Mouse (Mus musculus): ENCODE measurements around the gene Ifitm5. TPM values are rescaled to one million over a fixed set of nuclear protein-coding genes. Genes with fewer than 3 reads are reported as not detected.

Gene Ifitm5
- total and polyA plus RNA-seq, 3 experiments: 0.31 to 1.1 TPM; not detected in 1

DNA sequence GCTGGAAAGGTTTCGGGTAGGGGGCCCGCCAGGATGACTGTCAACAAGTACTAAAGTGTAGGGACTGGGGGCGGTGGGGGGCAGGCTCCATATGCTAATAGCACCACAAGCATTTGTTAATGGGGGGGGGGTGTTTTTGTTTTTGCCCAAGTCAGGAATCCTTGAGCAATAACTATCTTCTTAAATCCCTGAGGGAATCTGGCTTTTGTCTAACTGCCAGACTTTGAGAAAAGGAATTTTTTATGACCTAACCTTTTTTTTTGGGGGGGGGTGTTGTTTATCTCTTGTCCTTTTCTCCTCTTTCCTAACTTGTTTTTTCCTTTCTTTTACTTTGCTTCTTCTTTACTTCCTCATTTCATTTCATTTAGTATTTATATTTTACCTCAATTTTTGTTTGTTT, 25.4 kb upstream of the Ifitm5 start:
- Histone ChIP-seq H3K79me2 (ENCODE audit: control insufficient read depth, insufficient read depth, low read length, poor library complexity) (no peaks in the 10 kb centered on the region), H3K9me3 (replicated peaks; ENCODE audit: insufficient read depth, low read length) (no peaks in the 10 kb centered on the region), H3K4me3 (ENCODE audit: control insufficient read depth in 1 of 2, insufficient read depth in 1 of 2, low read depth in 2 of 2, low read length in 2 of 2) (no peak overlapping the region), H3K27me3 (ENCODE audit: control insufficient read depth in 1 of 2, insufficient read depth in 2 of 2, low read length in 2 of 2) (peaks cover 0 to 6% of the 10 kb centered on the region in 2 experiments; a peak in 3 of 4 replicates), H3K36me3 (ENCODE audit: control insufficient read depth in 1 of 2, insufficient read depth in 2 of 2, low read length in 2 of 2) (no peaks in the 10 kb centered on the region), H3K9ac (ENCODE audit: control insufficient read depth, low read depth, low read length, poor library complexity, severe bottlenecking) (no peak overlapping the region), H3K4me1 (ENCODE audit: control insufficient read depth in 1 of 2, insufficient read depth in 2 of 2, low read length in 2 of 2) (no peaks in the 10 kb centered on the region), H3K27ac (ENCODE audit: control insufficient read depth, low read depth, low read length) (no peak overlapping the region)
- TF ChIP-seq BHLHE40 (IDR thresholded peaks at IDR 0.05; ENCODE audit: borderline replicate concordance, low read depth, low read length) (no peak), MYB (IDR thresholded peaks at IDR 0.05; ENCODE audit: low read depth, low read length) (no peak), SIN3A (IDR thresholded peaks at IDR 0.05; ENCODE audit: low read length) (no peak), MAFK (IDR thresholded peaks at IDR 0.05; ENCODE audit: borderline replicate concordance, low read depth, low read length) (no peak), TAL1 (IDR thresholded peaks at IDR 0.05; ENCODE audit: low read length) (no peak), HCFC1 (IDR thresholded peaks at IDR 0.05; ENCODE audit: low read depth, low read length) (no peak), NELFE (IDR thresholded peaks at IDR 0.05; ENCODE audit: low read depth, low read length) (no peak)
- no peak for DNase-seq (ENCODE audit: low read depth, low spot score)

DNA sequence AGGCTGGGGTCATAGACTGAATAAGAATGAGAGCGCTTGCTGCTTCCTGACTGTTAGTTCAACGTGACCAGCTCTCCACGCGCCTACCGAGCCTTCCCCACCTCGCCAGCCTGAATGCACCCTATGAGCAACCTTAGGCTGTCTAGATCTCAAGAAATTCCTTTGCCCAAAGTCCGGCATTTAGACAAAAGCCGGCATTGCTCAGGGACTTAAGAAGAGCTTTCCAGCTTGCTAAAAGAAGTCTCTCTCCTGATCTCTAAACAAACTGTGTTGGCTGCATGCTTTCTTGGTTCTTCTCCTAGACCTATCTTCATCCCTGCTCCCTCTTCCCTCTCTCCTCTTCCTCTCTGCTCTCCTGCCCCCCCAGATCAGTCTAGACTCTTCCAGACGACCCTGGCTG, 24.8 kb upstream of the Ifitm5 start:
- Histone ChIP-seq H3K9ac (ENCODE audit: control insufficient read depth, low read depth, low read length, poor library complexity, severe bottlenecking) (no peak overlapping the region), H3K27ac (ENCODE audit: control insufficient read depth, low read depth, low read length) (no peak overlapping the region), H3K9me3 (replicated peaks; ENCODE audit: insufficient read depth, low read length) (no peaks in the 10 kb centered on the region), H3K36me3 (ENCODE audit: control insufficient read depth in 1 of 2, insufficient read depth in 2 of 2, low read length in 2 of 2) (no peaks in the 10 kb centered on the region), H3K27me3 (ENCODE audit: control insufficient read depth in 1 of 2, insufficient read depth in 2 of 2, low read length in 2 of 2) (peaks cover 0 to 6% of the 10 kb centered on the region in 2 experiments; a peak in 3 of 4 replicates), H3K79me2 (ENCODE audit: control insufficient read depth, insufficient read depth, low read length, poor library complexity) (no peaks in the 10 kb centered on the region), H3K4me3 (ENCODE audit: control insufficient read depth in 1 of 2, insufficient read depth in 1 of 2, low read depth in 2 of 2, low read length in 2 of 2) (no peak overlapping the region), H3K4me1 (ENCODE audit: control insufficient read depth in 1 of 2, insufficient read depth in 2 of 2, low read length in 2 of 2) (no peaks in the 10 kb centered on the region)
- no peak for DNase-seq (ENCODE audit: low read depth, low spot score)
- TF ChIP-seq CHD2 (IDR thresholded peaks at IDR 0.05; ENCODE audit: low read length): no peak

- Histone ChIP-seq H3K9ac (ENCODE audit: control insufficient read depth, low read depth, low read length, poor library complexity, severe bottlenecking) (no peak overlapping the region), H3K4me3 (ENCODE audit: control insufficient read depth in 1 of 2, insufficient read depth in 1 of 2, low read depth in 2 of 2, low read length in 2 of 2) (no peak overlapping the region), H3K27ac (ENCODE audit: control insufficient read depth, low read depth, low read length) (no peak overlapping the region), H3K9me3 (replicated peaks; ENCODE audit: insufficient read depth, low read length) (no peaks in the 10 kb centered on the region), H3K36me3 (ENCODE audit: control insufficient read depth in 1 of 2, insufficient read depth in 2 of 2, low read length in 2 of 2) (no peaks in the 10 kb centered on the region), H3K27me3 (ENCODE audit: control insufficient read depth in 1 of 2, insufficient read depth in 2 of 2, low read length in 2 of 2) (peaks cover 0 to 6% of the 10 kb centered on the region in 2 experiments; a peak in 3 of 4 replicates), H3K4me1 (ENCODE audit: control insufficient read depth in 1 of 2, insufficient read depth in 2 of 2, low read length in 2 of 2) (no peaks in the 10 kb centered on the region), H3K79me2 (ENCODE audit: control insufficient read depth, insufficient read depth, low read length, poor library complexity) (no peaks in the 10 kb centered on the region)
- TF ChIP-seq MEF2A (IDR thresholded peaks at IDR 0.05; ENCODE audit: extremely low read depth, insufficient replicate concordance, low read depth, low read length, poor library complexity, severe bottlenecking): no peak
- no peak for TF ChIP-seq ETS1 (IDR thresholded peaks at IDR 0.05; ENCODE audit: low read depth, low read length)
- no peak for TF ChIP-seq ZMIZ1 (IDR thresholded peaks at IDR 0.05; ENCODE audit: low read depth, low read length)
- TF ChIP-seq UBTF (IDR thresholded peaks at IDR 0.05; ENCODE audit: borderline replicate concordance, insufficient read depth, low read depth, low read length): no peak
- no peak for TF ChIP-seq RAD21 (IDR thresholded peaks at IDR 0.05; ENCODE audit: low read depth, low read length)
- no peak for TF ChIP-seq RCOR1 (IDR thresholded peaks at IDR 0.05; ENCODE audit: low read depth, low read length)
- no peak for TF ChIP-seq MYB (IDR thresholded peaks at IDR 0.05; ENCODE audit: low read depth, low read length)
- no peak for TF ChIP-seq KAT2A (conservative IDR thresholded peaks at IDR 0.05; ENCODE audit: low read depth, low read length)
- TF ChIP-seq USF2 (IDR thresholded peaks at IDR 0.05; ENCODE audit: borderline replicate concordance in 1 of 2, insufficient read depth in 1 of 2, low read depth in 1 of 2, low read length in 2 of 2): no peak
- no peak for TF ChIP-seq CTCF (IDR thresholded peaks at IDR 0.05 in 2 of 3, conservative IDR thresholded peaks at IDR 0.05 in 1 of 3; ENCODE audit: control insufficient read depth in 1 of 3, insufficient read depth in 1 of 3, low read depth in 2 of 3, low read length in 3 of 3, poor library complexity in 1 of 3, severe bottlenecking in 1 of 3)
- TF ChIP-seq MAZ (IDR thresholded peaks at IDR 0.05; ENCODE audit: low read depth, low read length): no peak
- no peak for TF ChIP-seq TAL1 (IDR thresholded peaks at IDR 0.05; ENCODE audit: low read length)
- no peak for TF ChIP-seq CHD1 (IDR thresholded peaks at IDR 0.05; ENCODE audit: low read depth, low read length)
- no peak for DNase-seq (ENCODE audit: low read depth, low spot score)
These were observed 23.5 kb upstream of the Ifitm5 start for GRCm38 (mm10) chr7:140973396-140974165.
